Mouse (Mus musculus) urinary bladder, postnatal 25 days (tissue): ENCODE results near the gene Map4k4.
A peak's percentile ranks its signal among the peaks of the same experiment; 100 is the strongest.

Experiments used
- DNase-seq: peaks from one replicate; pipeline ENCODE4 v3.0.0; 2022; ENCODE audit warnings: low spot score

The Map4k4 gene

DNA sequence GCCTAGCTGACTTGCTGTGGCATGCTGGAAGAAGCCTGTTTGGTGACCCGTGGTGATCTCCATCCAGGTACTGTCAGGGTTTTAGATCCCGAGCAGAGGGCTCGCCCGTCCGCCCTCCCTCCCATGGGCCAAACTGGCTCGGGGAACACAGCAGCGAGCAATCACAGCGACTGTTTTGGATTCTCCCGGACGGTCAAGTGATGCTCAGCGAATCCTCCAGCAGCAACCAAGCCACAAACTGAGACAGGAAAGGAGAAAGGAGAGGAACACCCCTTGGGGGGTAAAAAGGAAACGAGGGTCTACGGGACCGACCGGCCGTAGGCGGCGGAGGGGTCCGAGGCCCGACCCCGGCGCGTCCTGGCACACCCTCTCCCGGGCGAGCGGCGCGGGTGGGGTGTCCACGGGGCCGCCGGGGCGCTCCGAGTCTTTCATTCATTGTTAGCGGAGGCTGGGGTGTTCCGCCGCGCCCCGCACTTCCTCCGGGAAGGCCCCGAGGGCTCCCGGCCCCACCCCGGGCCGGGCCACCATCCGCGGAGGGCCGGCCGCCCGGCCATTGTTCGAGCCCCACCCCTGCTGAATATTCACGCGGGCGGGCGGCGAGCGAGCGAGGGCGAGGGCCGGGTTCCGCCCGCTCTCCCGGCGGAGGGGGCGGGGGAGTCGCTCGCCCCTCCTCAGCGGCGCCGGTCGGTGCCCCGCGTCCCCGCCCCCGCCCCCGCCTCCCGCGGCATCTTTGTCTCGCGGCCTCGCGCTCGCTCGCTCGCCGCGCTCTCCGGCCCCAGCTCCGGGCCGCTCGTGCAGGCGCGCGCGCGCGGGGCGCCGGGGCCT is at the start of gene Map4k4:
TSS of gene Map4k4 (plus strand) at position 733 of the 825 bp plus-strand sequence.
- peak; percentile 74 for DNase-seq

DNA sequence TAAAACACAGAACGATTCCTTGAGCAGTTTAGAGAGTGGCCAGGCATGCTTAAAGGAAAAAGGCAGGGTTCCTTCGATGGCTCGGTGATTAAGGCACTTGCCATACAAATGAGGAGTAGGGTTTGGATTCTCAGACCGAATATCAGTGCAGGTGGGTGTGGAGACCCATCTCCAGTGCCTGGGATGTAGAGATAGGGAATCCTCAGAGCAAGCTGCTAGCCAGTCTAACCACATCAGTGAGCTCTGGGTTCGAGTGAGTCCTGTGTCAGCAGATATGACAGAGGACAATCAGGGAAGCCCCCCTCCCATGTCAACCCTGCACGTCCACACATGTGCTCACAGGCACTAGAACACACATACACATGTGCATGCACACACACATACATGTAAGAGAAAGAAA is 44.8 kb upstream of the Map4k4 start:
- no peak for DNase-seq

DNA sequence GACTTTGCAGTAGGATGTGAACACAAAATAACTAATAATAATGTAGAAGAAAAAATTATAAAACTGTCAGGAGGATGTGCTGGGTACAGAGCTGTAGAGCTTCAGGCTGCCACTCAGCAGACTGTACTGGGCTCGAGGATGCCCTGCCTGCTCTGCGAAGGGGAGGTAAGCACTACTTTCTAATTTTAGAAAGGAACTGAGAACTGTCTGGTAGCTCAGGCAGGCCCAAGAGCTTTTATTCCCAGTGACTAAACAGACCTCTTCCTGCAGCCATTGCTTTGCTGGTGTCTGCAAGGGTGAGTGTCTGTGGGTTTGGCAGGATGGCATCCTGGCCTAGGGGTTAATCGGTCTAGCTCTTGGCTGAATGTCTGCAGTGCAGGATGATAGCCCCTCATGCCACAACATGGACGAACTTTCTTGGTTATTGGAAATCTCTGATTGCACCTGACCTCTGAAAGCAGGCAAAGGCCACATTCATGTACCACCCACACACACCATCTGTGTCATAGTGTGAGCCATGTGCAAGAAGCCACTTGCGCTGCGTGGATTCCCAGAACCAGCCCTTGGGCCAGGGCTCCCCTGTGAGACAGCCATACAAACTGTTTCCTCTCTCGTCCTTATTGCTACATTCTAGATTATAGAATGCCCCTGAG is 43.8 kb upstream of the Map4k4 start:
- no peak for DNase-seq

DNA sequence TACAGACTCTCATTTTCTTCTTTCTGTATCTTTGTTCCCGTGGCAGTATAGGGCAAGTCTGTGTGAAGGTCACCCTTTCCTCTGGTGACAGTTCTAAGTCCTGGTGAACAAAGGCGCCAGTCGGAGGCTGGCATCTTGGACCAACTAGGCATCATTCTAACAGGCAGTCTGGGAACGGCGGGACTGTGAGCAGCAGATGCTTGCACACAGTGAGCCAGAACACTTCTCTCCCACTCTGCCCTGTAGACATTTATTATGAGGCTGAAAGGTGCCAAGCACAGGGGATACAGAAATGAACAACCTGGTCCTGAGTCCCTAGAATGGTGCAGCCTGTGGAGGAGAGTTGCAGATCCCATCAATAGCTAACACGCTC is 43.3 kb upstream of the Map4k4 start:
- no peak for DNase-seq

DNA sequence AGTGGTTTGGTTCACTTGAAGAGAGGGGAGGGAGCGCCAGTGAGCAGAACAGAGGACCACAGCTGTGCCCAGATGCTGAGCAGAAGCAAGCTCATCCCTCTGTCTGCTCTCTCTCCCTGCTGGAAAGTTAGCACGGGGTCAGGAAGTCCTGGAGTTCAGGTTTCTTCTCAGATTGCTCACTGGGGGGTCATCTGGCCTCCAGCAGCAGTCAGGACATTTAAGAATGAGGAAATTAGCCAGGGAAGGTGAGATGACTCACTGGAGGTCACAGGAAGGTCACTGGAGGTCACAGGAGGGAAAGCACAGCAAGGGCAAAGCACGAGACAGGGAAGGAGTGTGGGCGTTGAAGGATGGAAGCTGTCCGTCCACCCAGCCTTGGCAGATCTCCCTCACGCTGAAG is 41.5 kb upstream of the Map4k4 start:
- DNase-seq, result no peak

DNA sequence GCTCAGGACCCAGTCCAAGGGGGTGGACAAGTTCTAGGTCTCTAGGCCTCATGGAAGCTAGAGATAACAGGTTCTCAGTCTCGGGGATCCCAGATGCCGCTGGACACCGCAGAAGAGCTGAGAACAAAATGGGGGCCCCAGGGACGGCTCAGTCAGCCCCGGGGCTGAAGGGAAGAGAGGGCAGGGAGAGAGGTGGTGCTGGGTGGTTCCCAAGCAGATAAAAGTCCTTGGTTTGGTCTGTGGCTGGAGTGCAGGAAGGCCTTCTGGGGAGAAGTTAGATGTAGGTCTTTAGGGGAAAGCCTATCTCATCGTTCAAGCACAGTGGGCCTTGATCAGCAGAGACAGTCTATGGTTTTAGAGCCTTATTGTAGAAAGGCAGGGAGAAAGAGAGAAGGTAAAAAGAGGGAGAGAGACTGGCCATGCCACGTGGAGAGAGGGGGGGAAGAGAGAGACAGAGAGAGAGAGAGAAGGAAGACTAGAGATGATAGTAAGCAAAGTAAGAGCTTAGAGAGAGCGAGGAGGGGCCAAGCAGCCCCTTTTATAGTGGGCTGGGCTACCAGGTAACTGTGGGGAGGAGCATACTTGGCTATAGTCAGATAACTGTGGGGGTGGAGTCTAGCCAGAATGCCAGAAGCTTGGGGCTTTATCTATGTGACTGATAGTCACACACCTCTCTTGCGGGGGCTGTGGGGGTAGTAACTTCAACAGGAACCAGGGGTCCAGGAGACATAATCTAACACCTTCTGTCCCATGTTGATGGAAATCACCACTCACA is 34.2 kb upstream of the Map4k4 start:
- no peak for DNase-seq

DNA sequence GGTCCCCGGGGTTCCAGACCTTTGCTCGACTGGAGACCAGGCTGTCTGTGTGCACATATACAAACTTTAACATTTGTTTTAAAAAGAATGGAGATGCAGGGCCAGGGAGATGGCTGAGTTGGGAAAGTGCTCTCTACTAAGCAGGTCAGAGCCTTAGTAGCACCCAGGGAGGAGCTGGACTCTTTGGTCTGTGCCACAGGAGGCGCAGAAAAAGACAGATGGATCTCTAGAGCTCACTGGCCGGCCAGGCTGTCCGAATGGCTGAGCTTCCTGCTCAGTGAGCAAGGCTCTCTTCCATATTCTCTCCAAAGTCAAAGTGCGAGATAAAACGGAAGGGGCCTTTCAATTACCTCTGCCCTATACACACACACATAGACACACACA is 33.6 kb upstream of the Map4k4 start:
- DNase-seq, result no peak

DNA sequence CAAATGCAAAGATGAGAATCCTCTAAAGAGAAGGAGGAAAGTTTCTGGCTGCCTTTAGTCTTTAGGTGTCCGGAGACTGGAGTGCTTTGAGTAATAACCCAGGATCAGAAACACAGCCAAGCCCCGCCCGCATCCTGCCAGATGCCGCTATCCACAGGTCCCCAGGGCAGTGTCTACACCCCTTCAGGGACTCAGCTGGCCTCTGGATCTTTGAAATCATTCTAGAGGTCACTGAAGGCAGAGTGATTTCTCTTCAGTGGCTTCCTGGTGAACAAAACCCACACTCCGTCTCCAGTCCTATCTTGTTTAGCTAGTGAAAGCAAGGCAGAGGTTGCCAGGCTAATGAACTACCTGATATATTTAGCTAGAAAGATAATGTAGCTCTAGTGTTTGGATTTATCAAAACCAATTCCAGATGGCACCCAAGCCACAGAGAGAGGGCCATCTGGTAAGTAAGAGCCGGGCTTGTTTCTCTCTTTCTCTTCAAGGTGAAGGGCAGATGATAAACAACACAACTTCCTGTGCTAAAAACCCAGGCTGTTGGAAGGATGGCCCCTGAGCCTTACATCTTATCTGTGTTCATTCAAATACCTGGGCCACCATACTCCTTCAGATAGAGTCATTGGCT is 32.6 kb upstream of the Map4k4 start:
- DNase-seq, result no peak

DNA sequence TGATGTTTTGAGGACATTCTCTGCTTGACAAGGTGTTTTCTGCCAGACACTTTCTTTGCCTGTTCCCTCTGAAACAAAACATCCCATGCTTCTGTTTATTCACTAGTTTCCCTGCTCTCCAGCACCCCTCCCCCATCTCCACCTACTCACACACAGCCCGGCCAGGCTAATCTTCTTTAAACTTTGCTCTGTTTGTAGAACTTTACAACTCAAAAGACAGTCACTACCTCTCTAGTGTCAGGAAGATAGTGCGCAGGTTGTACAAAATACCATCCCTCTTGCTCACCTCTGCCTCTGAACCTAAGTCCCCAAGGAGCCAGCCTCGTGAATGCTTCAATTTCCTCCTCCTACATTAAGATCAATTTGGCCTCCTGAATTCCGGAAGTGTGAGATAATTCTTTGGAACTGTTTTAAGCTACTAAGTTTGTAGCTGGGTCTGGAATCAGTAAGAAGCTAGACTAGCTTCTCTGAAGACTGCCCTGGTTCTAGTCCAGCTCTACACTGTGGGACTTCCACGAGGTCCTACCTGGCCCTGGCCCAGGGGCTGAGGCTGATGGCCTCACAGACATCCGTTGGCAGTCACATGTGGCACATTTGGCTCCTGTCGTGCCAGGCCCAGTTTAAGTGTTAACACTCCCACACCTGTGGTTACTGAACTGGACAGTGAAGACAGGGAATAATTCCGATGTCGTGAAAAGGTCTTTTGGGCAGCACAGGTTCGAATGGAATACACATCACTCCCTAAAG is 31.7 kb upstream of the Map4k4 start:
- no peak for DNase-seq

DNA sequence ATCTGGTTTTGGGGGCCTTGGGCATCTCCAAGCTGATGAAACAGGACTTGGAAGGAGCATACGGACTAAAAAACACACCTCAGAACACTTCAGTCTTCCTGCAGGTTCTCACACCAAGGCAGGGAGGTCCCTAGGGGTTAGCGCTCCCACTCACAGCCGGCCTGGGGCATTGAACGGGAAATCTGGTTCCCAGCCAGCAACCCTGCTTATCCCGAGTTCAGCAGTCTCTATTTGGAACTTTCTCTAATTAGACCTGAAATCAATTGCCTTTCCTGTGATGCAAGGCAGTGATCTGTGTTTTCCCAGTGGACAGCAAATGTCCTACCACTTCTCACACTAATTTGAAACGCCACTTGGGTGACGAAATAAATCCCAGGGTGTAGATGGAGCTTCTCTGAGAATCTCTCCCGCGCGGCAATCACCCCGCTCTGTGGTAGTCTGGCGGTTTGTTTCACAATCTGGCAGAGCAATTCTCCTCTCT is 31.0 kb upstream of the Map4k4 start:
- no peak for DNase-seq

DNA sequence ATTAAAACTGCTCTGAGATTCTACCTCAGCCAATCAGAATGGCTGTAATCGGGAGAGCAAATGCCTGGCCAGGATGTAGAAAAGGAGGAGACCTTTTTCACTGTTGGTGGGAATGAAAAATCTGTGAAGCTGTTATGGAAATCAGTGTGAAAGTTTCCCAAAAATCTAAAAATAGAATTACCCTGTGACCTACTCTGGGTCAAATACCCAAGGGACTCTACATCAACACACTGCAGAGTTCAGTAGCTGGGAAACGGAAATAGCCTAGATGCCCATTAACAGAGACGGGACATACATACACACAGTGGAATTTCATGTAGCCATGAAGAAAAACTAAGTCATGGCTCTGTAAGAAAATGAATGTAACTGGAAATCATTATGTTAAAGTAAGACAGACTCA is 22.7 kb upstream of the Map4k4 start:
- no peak for DNase-seq

DNA sequence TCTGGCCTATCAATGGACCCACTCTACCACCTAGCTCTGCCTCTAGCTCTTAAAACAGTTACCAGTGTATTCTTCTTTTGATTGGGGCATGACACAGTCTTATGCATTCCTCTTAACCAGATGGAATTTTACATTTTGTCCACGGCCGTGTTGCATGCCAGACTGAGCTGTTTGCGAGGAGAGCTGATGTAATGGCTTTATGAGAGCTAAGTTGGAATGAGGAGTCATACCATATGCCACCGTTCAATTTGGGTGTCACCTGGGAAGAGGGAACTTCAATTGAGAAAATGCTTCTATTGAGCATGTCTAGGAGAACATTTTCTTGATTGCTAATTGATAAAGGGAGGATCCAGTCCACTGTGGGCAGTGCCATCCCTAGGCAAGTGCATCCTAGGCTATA is 18.2 kb upstream of the Map4k4 start:
- no peak for DNase-seq

DNA sequence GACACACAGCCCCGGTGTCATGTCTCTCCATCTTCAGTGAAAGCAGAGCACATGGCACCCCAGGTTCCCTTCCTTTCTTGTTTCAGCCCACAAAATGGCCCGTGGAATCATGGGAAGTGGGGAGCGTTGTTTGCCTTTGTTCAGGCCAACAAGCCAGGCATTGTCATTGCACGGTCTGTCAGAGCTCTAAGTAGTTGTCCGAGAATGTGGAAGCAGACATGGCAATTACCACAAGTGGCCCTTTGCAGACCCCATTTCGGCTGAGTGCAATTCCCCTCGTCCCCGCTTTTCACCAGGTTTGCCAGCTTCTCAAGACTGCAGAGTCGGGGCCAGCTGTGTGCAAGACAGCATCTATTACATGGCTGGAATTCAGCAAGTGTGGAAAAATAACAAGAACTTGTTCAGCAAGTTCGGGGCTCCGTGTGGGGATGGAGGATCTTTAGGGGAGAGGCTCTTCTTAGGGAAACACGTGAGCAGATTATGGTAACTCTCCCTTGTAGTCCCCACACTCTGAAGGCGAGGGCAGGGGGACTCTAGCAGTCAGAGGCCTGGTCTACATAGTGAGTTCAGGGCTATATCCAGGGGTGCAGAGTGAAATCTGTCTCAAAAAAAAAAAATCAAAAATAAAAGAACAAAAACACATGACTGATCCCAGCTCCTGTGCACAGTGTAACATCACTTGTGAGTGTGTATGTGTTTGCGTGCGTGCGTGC is 15.8 kb upstream of the Map4k4 start:
- no peak for DNase-seq

DNA sequence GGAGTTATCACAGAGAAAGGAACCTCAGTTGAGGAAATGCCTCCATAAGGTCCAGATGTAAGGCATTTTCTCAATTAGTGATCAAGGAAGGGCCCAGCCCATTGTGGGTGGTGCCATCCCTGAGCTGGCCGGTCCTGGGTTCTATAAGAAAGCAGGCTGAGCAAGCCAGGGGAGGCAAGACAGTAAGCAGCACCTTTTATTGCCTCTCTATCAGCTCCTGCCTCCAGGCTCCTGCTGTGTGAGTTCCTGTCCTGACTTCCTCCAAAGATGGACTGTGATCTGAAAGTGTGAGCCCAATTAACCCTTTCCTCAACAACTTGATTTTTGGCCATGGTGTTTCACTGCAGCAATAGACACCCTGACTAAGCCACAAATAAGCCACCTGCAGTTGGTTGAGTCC is 12.7 kb upstream of the Map4k4 start:
- no peak for DNase-seq

DNA sequence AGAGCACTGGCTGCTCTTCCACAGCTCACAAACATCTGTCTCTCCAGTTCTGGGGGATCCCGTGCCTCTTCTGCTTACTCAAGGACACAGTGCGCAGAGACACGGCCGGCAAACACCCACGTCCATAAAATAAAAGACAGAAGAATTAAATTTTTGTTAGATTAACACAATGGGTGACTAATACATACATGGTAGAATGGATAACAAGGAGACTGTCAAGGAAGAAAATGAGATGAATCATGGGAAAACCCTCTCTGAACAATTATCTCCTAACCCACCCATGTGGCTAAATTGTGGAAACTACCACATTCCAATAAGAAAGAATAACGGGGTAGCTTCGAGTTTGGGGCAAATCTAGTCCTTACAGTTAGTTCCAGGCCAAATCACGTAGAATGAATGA is 11.3 kb upstream of the Map4k4 start:
- no peak for DNase-seq

DNA sequence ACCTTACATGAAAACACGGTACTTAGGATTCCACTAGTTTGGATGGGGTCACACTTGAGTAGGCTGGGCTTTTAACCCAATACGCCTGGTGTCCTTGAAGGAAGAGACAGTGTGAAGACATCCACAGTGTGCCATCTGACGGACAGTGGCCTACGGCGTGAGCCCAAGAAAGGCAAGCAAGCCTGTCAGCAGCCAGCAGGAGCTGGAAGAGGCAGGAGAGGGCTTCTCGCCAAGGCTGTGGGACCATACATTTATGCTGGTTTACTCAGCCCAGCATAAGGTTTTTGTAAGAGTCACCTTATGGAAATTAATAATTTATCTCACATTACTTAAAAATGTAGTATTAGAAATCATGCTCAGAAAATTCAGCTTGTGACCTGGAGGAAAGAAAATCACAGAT is 10.7 kb upstream of the Map4k4 start:
- no peak for DNase-seq

DNA sequence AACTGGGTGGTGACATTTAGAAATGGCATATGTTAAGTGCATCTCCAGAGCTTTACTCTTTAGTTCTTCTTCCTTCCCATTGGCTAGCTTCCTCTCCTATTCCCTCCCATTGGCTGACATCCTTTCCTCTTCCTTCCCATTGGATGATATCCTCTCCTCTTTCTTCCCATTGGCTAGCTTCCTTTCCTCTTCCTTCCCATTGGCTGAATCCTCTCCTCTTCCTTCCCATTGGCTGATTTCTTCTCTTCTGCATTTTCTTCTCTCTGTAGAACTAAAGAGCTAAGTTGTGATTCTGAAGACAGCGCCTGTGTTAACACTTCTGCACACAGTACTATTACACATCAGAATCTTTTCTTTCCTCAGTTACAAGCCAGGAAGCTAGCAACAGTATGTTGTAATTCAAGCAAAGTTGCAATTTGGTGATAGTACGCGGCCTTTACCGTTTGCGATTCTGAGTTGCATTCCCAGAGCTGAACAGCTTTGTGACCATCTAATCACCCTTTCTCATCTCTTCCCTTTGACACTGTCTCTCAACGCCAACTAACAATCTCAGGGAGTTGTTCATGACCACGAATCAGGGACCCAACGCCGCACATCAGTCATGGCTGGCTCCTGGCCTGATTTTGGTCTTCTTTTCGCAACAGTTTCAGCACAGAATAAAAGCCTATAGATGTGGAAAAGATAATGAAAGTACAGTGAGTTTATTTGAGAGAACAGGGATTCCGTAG is 7.4 kb upstream of the Map4k4 start:
- no peak for DNase-seq

DNA sequence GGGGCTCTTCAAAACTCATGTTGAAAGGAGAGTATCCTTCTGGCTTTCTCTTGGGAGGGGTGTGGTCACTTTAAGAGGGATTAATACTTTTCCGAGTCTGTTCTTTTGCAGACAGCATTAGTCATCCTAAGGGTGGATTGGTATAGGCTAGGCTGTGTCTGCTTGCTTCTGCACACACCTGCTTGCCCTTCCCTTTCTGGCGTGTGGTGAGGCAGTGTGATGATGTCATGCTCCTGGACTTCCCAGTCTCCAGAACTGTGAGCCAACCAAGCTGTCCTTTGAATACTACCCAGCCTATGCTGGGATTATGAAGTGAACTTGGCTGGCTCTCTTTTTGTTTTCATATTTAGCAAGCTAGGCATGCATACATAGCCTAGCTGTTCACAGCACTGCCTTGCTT is 5.6 kb upstream of the Map4k4 start:
- DNase-seq, result no peak

DNA sequence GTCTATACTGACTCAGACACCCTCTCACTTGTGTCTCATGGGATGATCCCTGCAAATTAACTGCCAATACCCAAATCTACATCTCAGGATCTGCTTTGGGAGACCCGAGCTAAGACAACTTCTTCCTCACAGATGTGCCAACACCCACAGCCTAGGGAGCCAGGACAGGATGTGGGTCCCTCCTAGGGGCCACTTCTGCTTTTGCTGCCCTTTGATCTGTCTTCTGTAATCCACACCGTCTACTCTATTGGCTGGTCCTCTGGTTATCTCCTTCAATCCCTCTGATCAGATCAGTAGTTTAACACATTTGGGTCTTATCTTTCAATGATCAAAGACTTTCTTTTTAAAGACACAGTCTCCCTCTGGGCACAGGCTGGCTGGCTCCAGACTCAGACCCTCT is 5.2 kb upstream of the Map4k4 start:
- no peak for DNase-seq

DNA sequence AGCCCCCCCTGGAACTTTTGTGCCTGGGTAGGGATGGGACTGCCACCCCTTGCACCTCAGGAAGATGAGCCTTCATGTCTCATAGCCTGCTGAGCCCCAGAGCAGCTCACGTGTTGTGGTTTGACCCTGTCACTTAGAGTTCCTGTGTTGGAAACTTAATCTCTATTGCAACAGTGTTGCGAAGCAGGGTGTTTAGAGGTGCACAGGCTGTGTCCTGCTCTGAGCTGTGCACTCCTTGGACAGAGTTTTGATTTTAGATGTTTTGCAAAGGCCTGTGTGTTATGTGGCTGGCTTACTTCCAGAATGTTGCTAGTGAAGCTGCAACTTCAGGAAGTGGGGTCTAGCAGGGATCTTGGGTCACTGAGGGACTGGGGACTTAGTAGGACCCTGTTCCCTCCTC is 4.1 kb upstream of the Map4k4 start:
- DNase-seq, result no peak
